Mouse (Mus musculus) thymus, adult 2 months (tissue): Measurements from ENCODE around the gene Erv3. TPM values are rescaled to one million over a fixed set of nuclear protein-coding genes. Genes with fewer than 3 reads are reported as not detected.

Experiments used
- DNase-seq: peaks from one replicate; pipeline ENCODE4 v3.0.0; 2021
- H3K27ac ChIP-seq: fragments of 200-500 bp; 2 replicates; pipeline ENCODE4 v1.5.1; 2012; ENCODE audit warnings: low read length, control low read depth; ENCODE audit not compliant: control insufficient read depth, insufficient read depth
- H3K27me3 ChIP-seq: fragments of 200-500 bp; 2 replicates; pipeline ENCODE4 v1.6.1; 2012; ENCODE audit warnings: mild to moderate bottlenecking, low read length, moderate library complexity, mixed read lengths; ENCODE audit not compliant: control insufficient read depth, insufficient read depth
- H3K36me3 ChIP-seq: fragments of 200-500 bp; 2 replicates; pipeline ENCODE4 v1.6.1; 2012; ENCODE audit warnings: mild to moderate bottlenecking, low read length, moderate library complexity; ENCODE audit not compliant: control insufficient read depth, insufficient read depth
- H3K4me1 ChIP-seq: fragments of 200-500 bp; replicated peaks from 2 replicates; pipeline ENCODE4 v1.6.1; 2012; ENCODE audit warnings: low read length; ENCODE audit not compliant: control insufficient read depth, insufficient read depth
- H3K4me3 ChIP-seq: fragments of 200-500 bp; 2 replicates; pipeline ENCODE4 v1.5.1; 2012; ENCODE audit warnings: mild to moderate bottlenecking, low read length, control low read depth, moderate library complexity; ENCODE audit not compliant: control insufficient read depth, insufficient read depth
- CTCF ChIP-seq: fragments of 200-500 bp; IDR thresholded peaks from 2 replicates; pipeline ENCODE4 v1.5.1; 2012; ENCODE audit warnings: mild to moderate bottlenecking, control low read depth, low read length, moderate library complexity, borderline replicate concordance; ENCODE audit not compliant: control insufficient read depth, poor library complexity, insufficient read depth; ENCODE audit errors: extremely low read depth
- POLR2A ChIP-seq: fragments of 200-500 bp; IDR thresholded peaks from 2 replicates; pipeline ENCODE4 v1.6.1; 2012; ENCODE audit warnings: mild to moderate bottlenecking, low read length, control low read depth, moderate library complexity; ENCODE audit not compliant: control insufficient read depth, poor library complexity, insufficient read depth; ENCODE audit errors: extremely low read depth
- WGBS: fragments of 180-500 bp; shearing (Covaris S2); methylation state at CpG from one replicate; pipeline ENCODE4 v1.1.7; 2018; 5-methylcytosine and 5-hydroxymethylcytosine counted together
- polyA plus RNA-seq: library from polyadenylated mRNA; depleted of rRNA; stranded (reverse); fragments of >200 nt; gene quantifications from 2 replicates; pipeline ENCODE4 v1.2.3, GENCODE M21; 2012; rRNA removed

Erv3 gene
- polyA plus RNA-seq, 1 experiment: 0.23 TPM

DNA sequence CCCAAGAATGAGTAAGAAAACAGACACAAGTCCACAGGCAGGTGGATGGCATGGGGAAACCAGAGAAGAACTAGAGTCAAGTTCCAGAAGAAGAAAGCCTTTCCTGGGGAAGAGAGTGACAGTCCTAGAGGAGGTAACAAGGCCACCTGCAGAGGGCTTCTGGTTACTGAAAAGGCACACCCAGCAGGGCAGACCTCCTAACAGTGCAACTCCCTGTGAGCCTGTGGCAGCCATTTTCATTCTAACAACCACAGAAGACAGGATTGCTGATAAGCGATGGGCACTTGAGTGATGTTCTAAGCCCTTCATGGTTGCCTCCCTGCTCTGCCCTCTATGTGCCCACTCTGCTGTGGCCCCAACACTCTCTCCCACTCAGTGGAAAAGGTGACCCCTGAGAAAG, 54.2 kb downstream of the Erv3 start:
- H3K27me3 ChIP-seq: no peaks in the 10 kb centered on the region
- H3K4me1 ChIP-seq: no peaks in the 10 kb centered on the region
- 82% methylated on average over 1 of the region's 1 CpGs for WGBS
- H3K4me3 ChIP-seq: no peak overlapping the region
- no peaks in the 10 kb centered on the region for H3K36me3 ChIP-seq
- no peak overlapping the region for H3K27ac ChIP-seq
- DNase-seq: no peak
- TF ChIP-seq CTCF: no peak
- TF ChIP-seq POLR2A: no peak

DNA sequence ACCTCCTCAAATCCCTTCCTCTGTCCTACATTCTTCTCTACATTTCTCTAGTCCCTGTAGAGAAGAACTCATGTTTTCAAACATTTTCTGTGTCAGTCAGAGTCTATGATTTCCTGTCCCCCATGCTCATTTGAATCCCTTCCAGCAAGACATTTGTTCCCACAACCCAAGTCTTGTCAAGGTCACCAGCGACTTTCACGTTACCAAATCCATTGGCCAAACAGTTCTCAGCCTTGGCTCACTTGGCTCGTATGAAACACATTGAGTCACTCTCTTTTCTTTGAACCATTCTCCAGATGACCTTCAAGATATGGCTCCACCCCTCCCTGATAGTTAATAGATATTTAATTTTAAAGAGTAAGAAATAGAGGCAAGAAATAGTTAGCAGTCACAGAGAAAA, 55.7 kb downstream of the Erv3 start:
- TF ChIP-seq POLR2A (no peak), CTCF (no peak)

More for the DNA sequence above, 55.7 kb downstream of the Erv3 start:
- no peak overlapping the region for H3K27ac ChIP-seq
- no peaks in the 10 kb centered on the region for H3K27me3 ChIP-seq
- 85% methylated on average over 3 of the region's 3 CpGs for WGBS
- H3K36me3 ChIP-seq: no peaks in the 10 kb centered on the region
- no peak overlapping the region for H3K4me3 ChIP-seq
- DNase-seq: no peak
- no peaks in the 10 kb centered on the region for H3K4me1 ChIP-seq

Other genes with a start within 250 kb of the Erv3 start
- 39.9 and 43.8 TPM in 2 replicates for gene Prnp, start 50.2 kb upstream of the Erv3 start, polyA plus RNA-seq
- gene Prn, start 50.2 kb upstream of the Erv3 start, polyA plus RNA-seq: not detected in 2 replicates
- 1.7 and 1.8 TPM in 2 replicates for gene Prnd, start 91.1 kb upstream of the Erv3 start, polyA plus RNA-seq
- 110 and 111 TPM in 2 replicates for gene Rassf2, start 170.5 kb upstream of the Erv3 start, polyA plus RNA-seq